Comparison of ENCODE assay signal across 8 mouse cellular contexts in the genomic region with DNA sequence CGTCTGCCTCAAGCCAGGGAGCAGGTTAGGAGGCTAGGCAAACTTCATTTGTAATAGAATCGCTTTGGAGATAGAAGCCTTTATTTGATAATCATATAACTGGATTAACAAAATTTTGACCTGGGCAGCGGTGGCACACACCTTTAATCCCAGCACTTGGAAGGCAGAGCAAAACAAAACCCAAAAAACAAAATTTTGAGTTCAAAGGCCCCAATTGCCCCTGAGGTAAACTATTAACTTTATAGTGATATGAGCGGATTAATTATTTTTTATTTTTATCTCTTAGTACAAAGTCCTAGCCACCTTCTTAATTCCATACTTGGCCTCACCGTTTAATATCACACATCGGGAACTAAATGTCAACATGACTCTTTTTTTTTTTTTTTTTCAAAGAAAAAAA. TPM values are rescaled to one million over a fixed set of nuclear protein-coding genes. Genes with fewer than 3 reads are reported as not detected.
A peak's percentile ranks its signal among the peaks of the same experiment; 100 is the strongest.
DNase-seq lines count a peak whose midpoint lies in the region; ATAC-seq and TF ChIP-seq lines count a peak whose summit lies in the region.

No protein-coding gene starts in this region.

- no peak for TF ChIP-seq CTCF in lung, embryonic 14.5 days (IDR thresholded peaks at IDR 0.05; ENCODE audit: low read depth)
- TF ChIP-seq CTCF in embryonic fibroblast, embryonic 13.5 days (IDR thresholded peaks at IDR 0.05; ENCODE audit: borderline replicate concordance, insufficient read depth, low read length), result no peak

- WGBS in lung, embryonic 14.5 days, result 80% methylated on average over 6 of the region's 6 CpGs
- WGBS in limb, embryonic 10.5 days, result 86% methylated on average over 6 of the region's 6 CpGs
- 87% methylated on average over 6 of the region's 6 CpGs for WGBS in neural tube, embryonic 14.5 days

- H3K4me1 ChIP-seq in lung, embryonic 14.5 days (ENCODE audit: insufficient read depth), result peaks cover 8% of the 10 kb centered on the region; the same call in 1 of the 2 replicates
- no peaks in the 10 kb centered on the region for H3K4me1 ChIP-seq in embryonic fibroblast, embryonic 13.5 days (ENCODE audit: control insufficient read depth, insufficient read depth, low read length)
- peaks cover 13% of the 10 kb centered on the region for H3K4me1 ChIP-seq in limb, embryonic 10.5 days
- H3K4me1 ChIP-seq in neural tube, embryonic 14.5 days (ENCODE audit: control insufficient read depth, insufficient read depth, low read length), result peaks cover 4% of the 10 kb centered on the region; the same call in 1 of the 2 replicates

- DNase-seq in lung, embryonic 14.5 days, result no peak
- DNase-seq in lung, postnatal 4 days, result no peak
- no peak for DNase-seq in limb, embryonic 10.5 days (ENCODE audit: low spot score)
- DNase-seq in layer of hippocampus, postnatal 14 days (ENCODE audit: low spot score in 2 of 2), result no peak
- DNase-seq in frontal cortex, postnatal 14 days (ENCODE audit: low spot score in 2 of 2), result no peak

- H3K27me3 ChIP-seq in lung, embryonic 14.5 days (ENCODE audit: insufficient read depth, low read length), result no peaks in the 10 kb centered on the region
- H3K27me3 ChIP-seq in limb, embryonic 10.5 days (ENCODE audit: low read depth, poor library complexity, severe bottlenecking), result no peaks in the 10 kb centered on the region
- no peaks in the 10 kb centered on the region for H3K27me3 ChIP-seq in neural tube, embryonic 14.5 days (ENCODE audit: control insufficient read depth, insufficient read depth, low read length)

- no peaks in the 10 kb centered on the region for H3K9me3 ChIP-seq in lung, embryonic 14.5 days (ENCODE audit: low read depth, low read length)
- no peaks in the 10 kb centered on the region for H3K9me3 ChIP-seq in limb, embryonic 10.5 days (replicated peaks)
- no peaks in the 10 kb centered on the region for H3K9me3 ChIP-seq in neural tube, embryonic 14.5 days (ENCODE audit: control insufficient read depth, low read length)

- H3K4me3 ChIP-seq in lung, embryonic 14.5 days (ENCODE audit: low read depth, low read length), result peak overlapping the region; percentile 63
- peak overlapping the region; percentile 69 for H3K4me3 ChIP-seq in embryonic fibroblast, embryonic 13.5 days (ENCODE audit: insufficient read depth, low read length)
- peak overlapping the region; percentile 62 for H3K4me3 ChIP-seq in limb, embryonic 10.5 days
- H3K4me3 ChIP-seq in neural tube, embryonic 14.5 days (ENCODE audit: low read depth, low read length), result peak overlapping the region; percentile 47

- peak overlapping the region; percentile 71 for H3K9ac ChIP-seq in lung, embryonic 14.5 days
- H3K9ac ChIP-seq in neural tube, embryonic 14.5 days (replicated peaks; ENCODE audit: low read depth, low read length), result peak overlapping the region; percentile 67

- no peak for TF ChIP-seq POLR2A in embryonic fibroblast, embryonic 13.5 days (IDR thresholded peaks at IDR 0.05; ENCODE audit: low read depth, low read length)

- peak overlapping the region; percentile 89 for H3K4me2 ChIP-seq in lung, embryonic 14.5 days
- H3K4me2 ChIP-seq in neural tube, embryonic 14.5 days (ENCODE audit: low read depth, low read length), result peak overlapping the region; percentile 75

- peaks cover 4% of the 10 kb centered on the region; the same call in 1 of the 2 replicates for H3K36me3 ChIP-seq in lung, embryonic 14.5 days (ENCODE audit: insufficient read depth)
- H3K36me3 ChIP-seq in limb, embryonic 10.5 days, result peaks cover 12% of the 10 kb centered on the region; the same call in 1 of the 2 replicates
- no peaks in the 10 kb centered on the region for H3K36me3 ChIP-seq in neural tube, embryonic 14.5 days (ENCODE audit: control insufficient read depth, insufficient read depth, low read length)

- ATAC-seq in lung, embryonic 14.5 days (ENCODE audit: insufficient read depth), result no peak
- no peak; the same call in 1 of the 2 replicates for ATAC-seq in neural tube, embryonic 14.5 days (ENCODE audit: low read depth)
- no peak for ATAC-seq in frontal cortex, adult (ENCODE audit: low TSS enrichment)

- peak overlapping the region; percentile 90 for H3K27ac ChIP-seq in lung, embryonic 14.5 days (ENCODE audit: low read depth)
- no peak overlapping the region for H3K27ac ChIP-seq in embryonic fibroblast, embryonic 13.5 days (ENCODE audit: insufficient read depth, low read length)
- H3K27ac ChIP-seq in limb, embryonic 10.5 days, result peak overlapping the region; percentile 88; the same call in 1 of the 2 replicates
- H3K27ac ChIP-seq in neural tube, embryonic 14.5 days (ENCODE audit: low read depth, low read length), result peak overlapping the region; percentile 78; the same call in 1 of the 2 replicates

RNA-seq across cellular contexts. Expression of a gene that starts 1.1 kb away (rescaled TPM):
- polyA plus RNA-seq in lung, embryonic 14.5 days (2014; fragmentation: Nextera tagmentation; extraction: Ambion mirVana), result 2.2 and 3.6 TPM in 2 replicates
- polyA plus RNA-seq in embryonic fibroblast, embryonic 13.5 days (2011; ENCODE audit: insufficient read length, low read depth, missing spikeins), result 1.5 TPM in 2 replicates
- polyA plus RNA-seq in limb, embryonic 10.5 days (2016; fragmentation: Nextera tagmentation; extraction: Ambion mirVana), result 3.2 and 5.2 TPM in 2 replicates
- polyA plus RNA-seq in neural tube, embryonic 14.5 days (2014; fragmentation: Nextera tagmentation; extraction: Ambion mirVana), result 14.1 and 18.1 TPM in 2 replicates
- 10 to 100 TPM; 19.1 to 23.1 TPM for total RNA-seq in layer of hippocampus, postnatal 14 days (2021)

RNA-seq across cellular contexts. Expression of a gene that starts 4.9 kb away (rescaled TPM):
- 29.1 and 32.8 TPM in 2 replicates for polyA plus RNA-seq in lung, embryonic 14.5 days (2014; fragmentation: Nextera tagmentation; extraction: Ambion mirVana)
- 24.7 and 33.1 TPM in 2 replicates for polyA plus RNA-seq in embryonic fibroblast, embryonic 13.5 days (2011; ENCODE audit: insufficient read length, low read depth, missing spikeins)
- polyA plus RNA-seq in limb, embryonic 10.5 days (2016; fragmentation: Nextera tagmentation; extraction: Ambion mirVana), result 27.5 and 32.5 TPM in 2 replicates
- 51.6 and 54.7 TPM in 2 replicates for polyA plus RNA-seq in neural tube, embryonic 14.5 days (2014; fragmentation: Nextera tagmentation; extraction: Ambion mirVana)
- total RNA-seq in layer of hippocampus, postnatal 14 days (2021), result 10 to 100 TPM; 60.9 to 70.3 TPM

RNA-seq across cellular contexts. Expression of a gene that starts 11.9 kb away (rescaled TPM):
- 4.9 and 5.4 TPM in 2 replicates for polyA plus RNA-seq in lung, embryonic 14.5 days (2014; fragmentation: Nextera tagmentation; extraction: Ambion mirVana)
- 0.17 and 0.56 TPM in 2 replicates for polyA plus RNA-seq in embryonic fibroblast, embryonic 13.5 days (2011; ENCODE audit: insufficient read length, low read depth, missing spikeins)
- 1.5 and 1.8 TPM in 2 replicates for polyA plus RNA-seq in limb, embryonic 10.5 days (2016; fragmentation: Nextera tagmentation; extraction: Ambion mirVana)
- 4.6 and 5.6 TPM in 2 replicates for polyA plus RNA-seq in neural tube, embryonic 14.5 days (2014; fragmentation: Nextera tagmentation; extraction: Ambion mirVana)
- 1 to 10 TPM; 4.6 to 5.5 TPM for total RNA-seq in layer of hippocampus, postnatal 14 days (2021)

RNA-seq across cellular contexts. Expression of a gene that starts 44.9 kb away (rescaled TPM):
- polyA plus RNA-seq in lung, embryonic 14.5 days (2014; fragmentation: Nextera tagmentation; extraction: Ambion mirVana), result 50.0 and 56.3 TPM in 2 replicates
- 110 and 114 TPM in 2 replicates for polyA plus RNA-seq in embryonic fibroblast, embryonic 13.5 days (2011; ENCODE audit: insufficient read length, low read depth, missing spikeins)
- 39.0 and 45.0 TPM in 2 replicates for polyA plus RNA-seq in limb, embryonic 10.5 days (2016; fragmentation: Nextera tagmentation; extraction: Ambion mirVana)
- polyA plus RNA-seq in neural tube, embryonic 14.5 days (2014; fragmentation: Nextera tagmentation; extraction: Ambion mirVana), result 69.4 and 82.6 TPM in 2 replicates
- 10 to 100 TPM; 83.3 to 89.0 TPM for total RNA-seq in layer of hippocampus, postnatal 14 days (2021)

RNA-seq across cellular contexts. Expression of a gene that starts 47.6 kb away (rescaled TPM):
- polyA plus RNA-seq in lung, embryonic 14.5 days (2014; fragmentation: Nextera tagmentation; extraction: Ambion mirVana), result not detected in 2 replicates
- not detected in 2 replicates for polyA plus RNA-seq in embryonic fibroblast, embryonic 13.5 days (2011; ENCODE audit: insufficient read length, low read depth, missing spikeins)
- not detected in 2 replicates for polyA plus RNA-seq in limb, embryonic 10.5 days (2016; fragmentation: Nextera tagmentation; extraction: Ambion mirVana)
- polyA plus RNA-seq in neural tube, embryonic 14.5 days (2014; fragmentation: Nextera tagmentation; extraction: Ambion mirVana), result not detected in 2 replicates
- 1 to 10 TPM; 1.0 to 1.2 TPM for total RNA-seq in layer of hippocampus, postnatal 14 days (2021)
